Mouse (Mus musculus) brain, adult 2 months (tissue): ENCODE data around the gene Gng3.
A peak's percentile ranks its signal among the peaks of the same experiment; 100 is the strongest.
"Not testable (repeated sequence)": the region's sequence is repeated elsewhere in the genome, so short reads cannot be mapped to it uniquely, and the experiment has no call there.

Experiments used
- DNase-seq: peaks from one replicate; pipeline ENCODE4 v3.0.0; 2011; ENCODE audit warnings: low read depth, low spot score

The Gng3 gene

DNA sequence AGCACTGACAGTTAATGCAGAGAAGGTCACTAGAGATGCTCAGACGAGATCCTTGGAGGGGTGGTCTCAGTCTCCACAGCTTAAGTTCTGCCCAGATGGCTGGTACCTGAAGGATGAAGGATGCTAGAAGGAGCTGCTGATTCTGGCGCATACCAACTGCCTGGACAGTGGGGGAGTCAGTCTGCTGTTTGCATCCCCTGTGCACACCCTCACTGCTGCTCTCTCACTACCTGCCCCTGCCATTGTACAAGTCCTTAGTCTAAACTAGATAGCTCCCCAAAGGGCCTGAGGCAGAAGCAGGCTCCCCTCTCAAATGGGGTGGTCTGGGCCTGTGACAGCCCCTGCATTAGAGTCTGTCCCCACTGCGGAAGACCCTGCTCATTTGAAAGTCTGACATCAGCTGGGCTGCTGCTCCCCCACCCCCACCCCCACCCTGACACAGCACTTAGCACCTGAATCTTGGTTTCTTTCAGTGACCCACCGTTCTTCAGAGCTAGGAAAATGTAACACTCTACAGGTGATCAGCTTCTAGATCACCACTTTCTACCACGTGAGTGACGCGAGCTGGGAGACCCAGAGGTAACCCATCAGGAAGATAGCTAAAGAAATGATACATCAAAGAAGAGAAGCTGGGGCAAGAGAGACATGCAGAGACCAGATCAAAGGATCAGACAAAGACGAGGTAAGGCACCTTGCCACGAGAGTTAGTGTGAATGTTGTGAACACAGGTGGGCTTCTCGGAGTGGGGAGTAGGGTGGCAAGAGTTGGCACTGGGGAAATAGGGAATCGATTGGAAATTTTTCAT is at the start of gene Gng3:
Gene Gng3, minus strand, starts transcription at position 92 of the 805 bp plus-strand sequence.
- DNase-seq = peak; percentile 99

DNA sequence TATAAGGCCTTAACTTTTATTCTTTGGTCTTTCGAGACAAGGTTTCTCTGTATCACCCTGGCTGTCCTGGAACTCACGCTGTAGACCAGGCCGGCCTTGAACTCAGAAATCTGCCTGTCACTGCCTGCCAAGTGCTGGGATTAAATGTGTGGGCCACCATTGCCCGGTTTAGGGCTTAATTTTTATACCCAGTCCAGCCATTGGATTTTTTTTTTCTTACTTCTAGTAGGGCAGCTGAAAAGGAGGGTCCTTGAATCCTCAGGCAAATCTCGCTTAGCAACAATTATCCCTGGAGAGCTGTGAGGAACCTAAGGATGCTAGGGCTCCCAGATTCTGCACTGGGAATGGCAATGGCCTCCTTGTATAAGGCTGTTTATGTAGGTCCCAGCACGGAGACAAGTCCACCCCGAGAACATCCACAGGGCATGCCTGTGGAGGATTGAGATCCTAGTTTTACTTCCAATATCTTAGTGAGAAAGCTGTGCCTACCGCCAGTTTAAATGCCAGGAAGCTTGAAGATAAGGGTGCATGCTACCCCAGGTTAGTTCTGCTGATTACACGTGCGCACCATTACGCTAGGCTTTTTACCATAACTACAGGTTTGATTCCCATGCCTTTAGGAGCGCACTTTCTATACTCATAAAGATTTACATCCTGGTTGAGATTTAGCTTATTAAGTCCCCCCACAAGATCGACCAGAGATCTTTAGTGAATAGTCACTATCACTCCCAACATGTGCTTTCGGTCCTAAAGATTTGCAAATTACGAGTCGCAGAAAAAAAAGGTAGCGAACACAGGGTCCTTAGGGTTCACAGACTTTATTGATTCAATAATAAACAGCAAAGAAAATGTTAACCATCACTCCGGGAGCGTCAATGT is 48.8 kb upstream of the Gng3 start:
- no peak for DNase-seq

DNA sequence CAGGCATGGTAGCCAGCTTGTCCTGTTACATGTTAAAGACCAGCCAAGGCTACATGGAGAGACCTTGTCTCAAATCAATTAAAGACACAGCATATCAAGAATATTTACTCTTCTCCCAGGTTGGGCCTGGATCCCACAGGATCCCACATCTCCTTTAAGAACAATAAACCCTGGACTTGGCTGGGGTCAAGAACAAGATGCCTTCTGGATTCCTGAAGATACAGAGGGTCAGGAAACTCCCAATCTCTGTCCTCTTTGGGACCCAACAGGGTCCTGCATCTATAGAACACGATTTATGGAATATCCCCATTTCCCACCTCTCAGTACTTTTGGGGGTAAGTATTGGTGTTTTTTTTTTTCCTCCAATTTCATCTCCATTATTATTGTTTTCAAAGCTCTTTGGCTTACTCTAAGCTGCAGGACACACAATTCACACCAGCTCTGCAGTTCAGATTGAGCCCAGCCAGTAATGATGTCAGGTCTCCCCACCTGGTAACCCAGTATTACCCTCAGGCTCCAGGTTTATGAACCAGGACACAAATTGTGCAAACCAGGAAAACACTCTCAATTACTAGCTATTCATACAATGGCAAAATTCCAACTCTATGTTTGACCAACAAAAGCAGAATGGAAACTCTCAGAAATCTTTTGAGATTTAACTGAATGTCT is 48.1 kb upstream of the Gng3 start:
- no peak for DNase-seq

DNA sequence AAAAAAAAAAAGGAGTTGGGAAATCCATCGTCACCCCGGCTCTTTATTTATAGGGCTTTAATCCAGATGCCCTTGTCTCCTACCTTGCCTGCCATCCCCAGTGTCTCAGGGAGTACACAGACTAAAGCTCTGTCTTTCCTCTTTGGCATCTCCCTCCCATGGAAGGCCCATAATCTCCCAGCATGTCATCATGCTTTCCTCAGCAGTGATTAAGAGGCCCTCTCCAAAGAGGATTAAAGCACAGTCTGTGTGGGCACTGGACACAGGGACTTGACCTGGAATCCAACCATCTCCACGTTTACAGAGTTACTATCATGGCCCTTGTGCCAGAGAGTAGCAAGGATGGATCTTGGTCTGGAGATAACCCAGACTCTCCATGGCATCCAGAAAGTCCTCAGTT is 44.6 kb upstream of the Gng3 start, which contains the start of the genes Lbhd1 and Gm49403:
Gene Lbhd1, plus strand, starts transcription at position 117 of the 400 bp plus-strand sequence.
Gene Gm49403, plus strand, starts transcription at position 315 of the 400 bp plus-strand sequence.
- DNase-seq = no peak

DNA sequence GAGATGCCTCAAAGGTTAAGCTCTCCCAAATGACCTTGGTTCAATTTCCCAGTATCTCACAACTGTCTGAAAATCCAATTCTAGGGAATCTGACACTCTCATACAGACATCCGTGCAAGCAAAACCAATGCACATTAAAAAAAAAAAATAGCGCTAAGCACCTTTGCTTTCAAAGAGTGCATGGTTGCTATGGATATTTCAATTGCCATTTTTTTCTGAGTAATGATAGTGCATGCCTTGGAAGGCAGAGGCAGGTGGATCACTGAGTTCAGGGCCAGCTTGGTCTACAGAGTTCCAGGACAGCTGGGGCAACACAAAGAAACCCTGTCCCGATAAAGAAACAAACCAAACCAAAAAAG is 42.0 kb upstream of the Gng3 start:
- no peak for DNase-seq

DNA sequence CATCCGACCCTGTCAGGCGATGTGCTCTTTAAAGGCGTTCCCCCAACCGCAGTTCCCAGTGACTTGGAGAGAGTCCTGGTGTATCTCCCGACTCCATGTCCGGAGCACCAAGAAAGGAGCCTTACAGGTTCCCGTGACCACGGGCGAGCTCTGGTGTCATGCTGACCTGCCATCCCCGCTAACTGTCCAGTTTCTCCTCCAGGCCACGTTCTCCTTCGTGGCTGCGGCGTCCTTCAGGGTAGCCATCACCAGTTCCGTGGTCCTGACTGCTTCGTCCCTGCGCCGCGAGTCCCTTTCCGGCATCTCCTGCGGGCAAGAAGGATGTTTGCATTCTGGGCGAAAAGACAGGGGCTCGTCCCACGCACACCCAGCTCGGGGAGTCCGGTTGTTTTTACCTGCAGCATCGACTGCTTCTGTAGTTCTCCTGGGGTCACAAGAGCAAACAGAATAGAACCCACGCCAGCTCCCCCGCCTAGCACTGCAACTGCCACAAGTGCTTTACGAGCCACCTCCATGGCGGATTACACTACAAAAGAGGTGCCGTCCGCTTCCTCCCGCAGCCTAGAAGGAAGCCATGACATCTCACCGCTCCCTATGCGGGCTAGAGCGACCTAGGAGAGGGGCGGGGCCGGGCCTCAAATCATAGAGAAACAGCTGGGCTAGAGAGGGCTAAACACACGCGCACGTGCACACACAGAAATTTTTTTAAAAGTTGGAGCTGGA is 41.5 kb upstream of the Gng3 start, which contains the start of gene Uqcc3:
Gene Uqcc3, minus strand, starts transcription at position 613 of the 723 bp plus-strand sequence.
- peak; percentile 94 for DNase-seq

DNA sequence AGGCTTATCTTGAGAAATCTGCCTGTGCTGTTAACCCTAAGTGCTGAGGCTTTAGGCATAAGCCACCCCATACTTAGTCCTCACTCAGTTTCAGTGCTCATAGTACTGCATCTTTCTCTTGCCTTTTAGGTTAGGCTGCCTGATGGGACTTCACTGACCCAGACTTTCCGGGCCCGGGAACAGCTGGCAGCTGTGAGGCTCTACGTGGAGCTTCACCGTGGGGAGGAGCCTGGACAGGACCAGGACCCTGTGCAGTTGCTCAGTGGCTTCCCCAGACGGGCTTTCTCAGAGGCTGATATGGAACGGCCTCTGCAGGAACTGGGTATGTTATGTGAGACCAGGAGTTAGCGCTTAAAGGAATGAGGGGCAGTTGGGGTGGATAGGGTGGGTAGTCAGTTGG is 36.0 kb upstream of the Gng3 start:
- no peak for DNase-seq

DNA sequence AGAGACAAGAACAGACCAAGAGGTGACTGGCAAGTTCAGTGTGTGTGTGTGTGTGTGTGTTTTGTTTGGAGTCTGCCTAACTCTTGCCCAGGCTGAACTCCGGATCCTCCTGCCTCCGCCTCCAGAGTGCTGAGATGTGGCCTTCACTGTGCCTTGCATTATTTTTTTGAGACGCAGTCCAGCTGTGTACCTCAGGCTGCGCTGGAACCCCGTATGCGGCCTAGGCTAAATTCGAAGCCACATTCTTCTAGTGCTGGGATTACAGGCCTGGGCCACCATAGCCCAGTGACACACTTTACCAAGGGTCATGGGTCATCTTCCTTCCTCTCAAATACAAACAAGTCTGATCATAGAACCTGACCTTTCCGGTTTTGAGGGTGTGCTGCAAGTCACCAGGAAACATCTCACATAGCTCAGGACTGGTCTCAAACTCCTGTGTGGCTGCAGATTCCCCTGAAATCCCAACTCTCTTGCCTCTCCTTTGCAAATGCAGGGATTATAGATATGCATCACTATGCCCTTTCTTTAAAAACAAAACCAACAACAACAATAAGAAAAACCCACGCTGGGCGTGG is 33.4 kb upstream of the Gng3 start:
- DNase-seq = no peak

DNA sequence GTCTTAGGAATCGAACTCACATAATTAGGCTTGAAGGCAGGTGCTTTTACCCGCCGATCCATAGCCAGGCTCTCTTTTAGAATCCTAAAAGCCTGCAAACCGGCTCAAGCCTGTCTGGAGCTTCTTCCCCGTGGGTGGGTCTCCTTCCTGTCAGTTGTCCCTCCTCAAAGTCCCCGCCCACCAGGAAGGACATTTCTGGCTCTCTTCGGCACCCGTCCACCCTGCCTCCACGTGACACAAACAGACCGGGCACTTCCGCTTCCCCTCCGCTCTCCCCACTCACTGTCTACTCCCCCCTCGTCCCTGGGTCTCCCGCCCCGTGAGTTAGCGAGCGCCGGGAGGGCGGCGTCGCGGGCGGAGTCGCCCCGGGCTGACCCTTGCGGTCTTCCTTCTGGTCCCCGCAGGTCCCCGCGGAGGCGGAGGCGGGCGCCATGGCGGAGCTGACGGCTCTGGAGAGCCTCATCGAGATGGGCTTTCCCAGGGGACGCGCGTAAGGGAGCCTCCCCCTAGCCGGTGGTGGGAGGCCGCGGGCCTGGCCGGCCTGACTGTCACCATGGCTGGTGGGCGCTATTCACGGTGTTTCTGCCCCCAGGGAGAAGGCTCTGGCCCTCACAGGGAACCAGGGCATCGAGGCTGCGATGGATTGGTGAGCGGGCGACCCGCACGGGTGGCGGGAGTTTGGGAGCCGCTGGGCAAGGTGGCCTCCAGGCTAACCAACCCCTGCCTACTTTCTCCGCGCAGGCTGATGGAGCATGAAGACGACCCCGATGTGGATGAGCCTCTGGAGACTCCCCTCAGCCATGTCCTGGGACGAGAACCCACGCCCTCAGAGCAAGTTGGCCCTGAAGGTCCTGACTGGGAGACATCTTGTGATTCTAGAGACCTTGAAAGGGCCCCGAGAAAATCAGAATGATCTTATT is 32.5 kb upstream of the Gng3 start, which contains the start of gene Ubxn1:
Gene Ubxn1, plus strand, starts transcription at position 230 of the 920 bp plus-strand sequence.
- DNase-seq = peak; percentile 99

DNA sequence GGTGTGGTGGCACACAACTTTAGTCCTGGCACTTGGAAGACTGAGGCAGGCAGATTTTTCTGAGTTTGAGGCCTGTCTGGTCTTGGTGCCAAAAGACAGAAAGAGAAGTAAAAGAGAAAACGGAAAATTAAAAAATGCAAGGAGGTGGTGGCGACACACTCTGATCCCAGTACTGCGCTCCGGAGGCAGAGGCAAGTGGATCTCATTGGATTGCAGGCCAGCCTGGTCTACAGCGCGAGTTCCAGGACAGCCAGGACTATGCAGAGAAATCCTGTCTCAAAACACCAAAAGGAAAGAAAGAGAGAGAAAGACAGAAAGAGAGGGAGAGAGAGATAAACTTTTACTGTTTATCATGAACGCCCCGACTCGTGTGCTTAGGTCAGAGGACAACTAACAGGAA is 31.8 kb upstream of the Gng3 start:
- DNase-seq = no peak

DNA sequence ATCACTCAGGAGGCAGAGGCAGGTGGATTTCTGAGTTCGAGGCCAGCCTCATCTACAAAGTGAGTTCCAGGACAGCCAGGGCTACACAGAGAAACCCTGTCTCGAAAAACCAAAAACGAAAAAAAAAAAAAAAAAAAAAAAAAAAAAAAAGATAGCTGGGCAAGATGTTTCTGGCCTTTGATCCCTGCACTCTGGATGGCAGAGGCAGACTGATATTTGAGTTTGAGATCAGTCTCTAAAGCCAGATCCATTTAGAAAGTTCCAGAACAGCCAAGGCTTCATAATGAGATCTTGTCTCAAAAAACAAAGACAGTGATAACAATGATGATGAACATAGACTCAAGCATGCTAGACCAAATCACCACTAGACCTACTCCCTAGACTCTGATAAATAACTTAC is 31.4 kb upstream of the Gng3 start:
- not testable (repeated sequence) for DNase-seq

DNA sequence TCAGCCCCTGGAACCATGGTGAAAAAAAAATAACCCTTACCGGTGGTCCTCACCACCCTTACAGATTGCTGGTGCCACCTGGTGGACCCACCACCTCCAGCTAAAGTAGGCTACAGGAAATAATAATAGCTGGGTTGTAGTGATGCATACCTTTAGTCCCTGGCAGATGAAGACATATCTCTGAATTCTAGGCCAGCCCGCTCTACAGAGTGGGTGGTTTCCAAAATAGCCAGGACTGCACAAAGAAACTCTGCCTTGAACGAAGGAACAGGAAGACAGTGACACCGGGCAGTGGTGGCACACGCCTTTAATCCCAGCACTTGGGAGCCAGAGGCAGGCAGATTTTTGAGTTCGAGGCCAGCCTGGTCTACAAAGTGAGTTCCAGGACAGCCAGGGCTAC is 25.3 kb upstream of the Gng3 start:
- DNase-seq = peak; percentile 54

DNA sequence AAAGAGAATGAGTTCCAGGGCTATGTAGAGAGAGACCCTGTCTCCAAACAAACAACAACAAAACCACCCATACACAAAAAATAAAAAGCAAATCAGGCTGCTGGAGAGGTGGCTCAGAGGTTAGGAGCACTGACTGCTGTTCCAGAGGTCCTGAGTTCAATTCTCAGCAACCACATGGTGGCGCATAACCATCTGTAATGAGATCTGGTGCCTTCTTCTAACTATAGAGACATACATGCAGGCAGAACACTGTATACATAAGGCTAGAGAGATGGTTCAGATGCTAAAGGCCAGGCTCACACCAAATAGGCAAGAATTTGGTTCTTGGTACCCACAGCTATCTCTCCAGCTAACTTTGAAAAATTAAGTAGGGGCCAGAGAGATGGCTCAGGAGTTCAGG is 20.0 kb upstream of the Gng3 start:
- DNase-seq = peak; percentile 35

DNA sequence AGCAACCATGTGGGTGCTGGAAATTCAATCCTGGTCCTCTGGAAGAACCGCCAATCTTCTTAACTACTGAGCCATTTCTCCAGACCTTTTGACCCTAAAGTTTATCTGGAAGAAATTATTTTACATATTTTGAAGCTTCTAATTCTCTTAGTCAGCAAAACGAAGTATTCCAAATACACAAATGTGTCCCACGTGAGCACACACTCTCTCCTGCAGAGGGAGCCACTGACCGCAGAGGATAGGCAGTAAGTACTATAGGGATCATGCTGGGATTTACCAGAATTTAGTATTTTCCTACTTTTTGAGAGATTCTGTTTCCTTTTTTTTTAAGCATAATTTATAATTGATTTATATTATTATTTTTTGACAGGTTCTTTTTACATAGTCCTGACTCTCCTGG is 18.7 kb upstream of the Gng3 start:
- peak; percentile 76 for DNase-seq

DNA sequence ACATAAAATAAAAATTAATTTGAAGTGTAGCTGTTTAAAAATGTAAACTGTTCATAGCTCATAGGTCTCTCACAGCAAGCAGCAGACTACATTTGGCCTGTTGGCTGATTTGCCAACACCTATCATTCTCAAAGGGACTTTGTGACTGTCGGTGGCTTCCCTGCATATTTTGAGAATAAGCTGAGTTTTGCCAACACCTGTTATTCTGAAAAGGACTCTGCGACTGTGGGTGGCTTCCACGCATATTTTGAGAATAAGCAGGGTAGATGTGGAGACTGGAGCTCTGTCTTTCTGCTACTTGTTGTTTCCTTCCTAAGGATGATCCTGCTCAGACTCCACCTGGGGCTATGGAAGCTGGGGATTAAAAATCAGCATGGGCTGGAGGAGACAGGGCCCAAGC is 14.1 kb upstream of the Gng3 start:
- peak; percentile 60 for DNase-seq

DNA sequence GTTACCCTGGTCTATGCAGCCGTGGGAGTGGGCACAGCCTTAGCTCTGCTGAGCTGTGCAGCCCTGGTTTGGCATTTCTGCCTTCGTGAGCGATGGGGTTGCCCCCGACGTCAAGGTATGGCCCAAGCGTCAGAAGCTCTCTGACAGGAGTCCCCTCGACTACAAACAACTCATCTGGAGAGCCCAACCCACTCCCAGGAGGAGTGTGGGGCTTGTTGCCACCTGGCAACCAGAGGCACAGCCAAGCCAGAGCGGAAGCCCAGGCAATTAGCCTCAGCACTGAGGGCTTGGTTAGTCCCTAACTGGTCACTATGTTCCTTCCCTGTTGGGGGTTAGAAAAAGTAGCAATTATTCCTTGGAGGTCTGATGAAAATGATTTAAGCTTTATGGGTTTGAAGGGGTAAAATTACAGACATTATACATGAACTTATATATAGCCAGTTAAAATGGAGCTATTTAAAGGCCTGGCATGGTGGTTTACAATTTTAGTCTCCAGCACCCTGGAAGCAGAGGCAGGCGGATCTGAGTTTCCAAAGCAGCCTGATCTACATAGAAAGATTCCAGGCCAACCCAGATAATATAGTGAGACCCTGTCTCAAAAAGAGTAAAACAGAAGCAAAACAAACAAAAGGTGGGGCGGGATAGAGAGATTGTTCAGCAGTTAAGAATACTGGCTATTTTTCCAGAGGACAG is 13.4 kb upstream of the Gng3 start:
- DNase-seq = no peak

DNA sequence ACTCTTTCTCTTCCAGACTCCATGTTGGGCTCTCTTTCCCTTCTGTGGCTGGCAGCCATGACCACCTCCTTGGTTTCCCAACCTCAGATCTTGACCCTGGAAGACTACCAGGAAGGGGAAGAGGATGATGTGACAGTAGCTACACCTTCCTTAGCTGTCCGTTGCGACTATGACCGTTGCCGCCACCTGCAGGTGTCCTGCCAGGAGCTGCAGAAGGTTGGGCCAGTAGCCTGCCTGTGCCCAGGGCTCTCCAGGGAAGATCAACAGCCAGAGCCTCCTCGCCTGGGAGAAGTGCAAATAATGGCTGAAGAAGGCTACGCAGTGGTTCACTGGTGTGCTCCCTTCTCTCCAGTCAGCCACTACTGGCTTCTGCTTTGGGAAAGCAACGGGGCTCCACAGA is 12.6 kb upstream of the Gng3 start:
- no peak for DNase-seq

DNA sequence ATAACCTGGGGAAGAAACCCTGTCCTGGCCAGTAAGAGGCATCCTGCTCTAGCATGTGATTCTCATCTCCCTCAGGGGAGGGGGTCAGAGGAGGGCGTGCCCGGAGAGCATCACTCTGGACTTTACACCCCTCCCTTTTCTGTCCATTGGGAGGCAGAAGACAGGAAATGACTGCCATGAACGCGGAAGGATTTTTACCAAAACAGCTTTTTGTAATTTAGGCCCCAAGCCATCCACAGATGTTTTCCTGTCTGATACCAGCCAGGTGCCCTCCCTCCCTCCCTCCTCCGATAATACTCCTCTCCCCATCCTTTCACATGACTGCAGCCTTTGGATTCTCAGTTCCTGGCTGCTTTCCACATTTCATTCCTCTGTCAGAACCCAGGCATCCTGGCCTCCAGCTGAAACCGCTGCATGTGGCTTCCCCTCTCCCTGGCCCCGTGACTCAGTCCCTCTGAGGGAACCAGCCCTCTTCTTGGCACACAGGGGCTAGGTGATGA is 11.5 kb upstream of the Gng3 start, which contains the start of gene Lrrn4cl:
Gene Lrrn4cl, plus strand, starts transcription at position 367 of the 500 bp plus-strand sequence.
- DNase-seq = peak; percentile 75

DNA sequence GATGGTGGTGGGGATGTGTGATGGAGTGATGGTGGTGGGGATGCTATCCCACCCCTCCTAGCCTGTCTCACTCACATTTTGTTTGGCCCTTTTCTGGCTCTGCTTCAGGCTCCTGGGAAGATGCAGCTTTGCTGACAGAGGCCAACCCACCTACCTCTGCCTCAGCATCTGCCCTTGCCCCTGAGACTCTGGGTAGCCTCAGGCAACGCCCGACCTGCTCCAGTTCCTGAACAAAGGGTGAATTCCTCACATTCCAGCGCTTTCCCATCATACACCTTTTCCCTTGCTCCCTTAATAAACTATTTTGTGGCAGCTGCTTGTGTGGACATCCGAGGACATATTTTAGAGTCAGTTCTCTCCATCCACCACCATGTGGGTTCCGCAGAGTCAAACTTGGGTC is 9.4 kb upstream of the Gng3 start:
- DNase-seq = no peak
